Mouse (Mus musculus) limb, embryonic 14.5 days (tissue): ENCODE measurements around the gene Robo1. TPM values are rescaled to one million over a fixed set of nuclear protein-coding genes. Genes with fewer than 3 reads are reported as not detected.

ENCODE experiments used
- ATAC-seq: fragments of 200-750 bp; cut with Nextera tagmentation; 2 replicates; pipeline ENCODE4 v1.8.0; 2017; ENCODE audit warnings: low read depth, moderate number of reproducible peaks, moderate TSS enrichment; ENCODE audit not compliant: low FRiP score
- DNase-seq: peaks from one replicate; pipeline ENCODE4 v3.0.0-alpha.2; 2015; ENCODE audit warnings: low spot score
- H3K27ac ChIP-seq: fragments of 300-500 bp; sonication (generic); replicated peaks from 2 replicates; pipeline ENCODE4 v1.5.1; 2014; ENCODE audit warnings: low read depth, mild to moderate bottlenecking, low read length, moderate library complexity, mixed read lengths
- H3K27me3 ChIP-seq: fragments of 300-500 bp; sonication (generic); 2 replicates; pipeline ENCODE4 v1.6.1; 2014; ENCODE audit warnings: low read length, mixed read lengths; ENCODE audit not compliant: control insufficient read depth, insufficient read depth
- H3K36me3 ChIP-seq: fragments of 300-500 bp; sonication (generic); 2 replicates; pipeline ENCODE4 v1.6.1; 2014; ENCODE audit warnings: mild to moderate bottlenecking, low read length, moderate library complexity, mixed read lengths; ENCODE audit not compliant: control insufficient read depth, insufficient read depth
- H3K4me1 ChIP-seq: fragments of 300-500 bp; sonication (generic); 2 replicates; pipeline ENCODE4 v1.6.1; 2014; ENCODE audit warnings: antibody characterized with exemption, low read length, mixed read lengths; ENCODE audit not compliant: control insufficient read depth, insufficient read depth
- H3K4me2 ChIP-seq: fragments of 300-500 bp; sonication (generic); replicated peaks from 2 replicates; pipeline ENCODE4 v1.6.1; 2014; ENCODE audit warnings: low read depth, mild to moderate bottlenecking, low read length, moderate library complexity; ENCODE audit not compliant: severe bottlenecking
- H3K4me3 ChIP-seq: fragments of 300-500 bp; sonication (generic); replicated peaks from 2 replicates; pipeline ENCODE4 v1.5.1; 2014; ENCODE audit warnings: low read length
- H3K9ac ChIP-seq: fragments of 300-500 bp; sonication (generic); 2 replicates; pipeline ENCODE4 v1.6.1; 2014; ENCODE audit warnings: mild to moderate bottlenecking, low read depth, low read length, moderate library complexity; ENCODE audit not compliant: severe bottlenecking
- H3K9me3 ChIP-seq: fragments of 300-500 bp; sonication (generic); 2 replicates; pipeline ENCODE4 v1.6.1; 2016; ENCODE audit warnings: low read length; ENCODE audit not compliant: control insufficient read depth
- POLR2A ChIP-seq: fragments of 200-500 bp; IDR thresholded peaks from 2 replicates; pipeline ENCODE4 v1.8.0; 2012; ENCODE audit warnings: inconsistent platforms, mild to moderate bottlenecking, moderate library complexity, borderline replicate concordance; ENCODE audit not compliant: insufficient read depth, insufficient read length; ENCODE audit errors: extremely low read depth
- WGBS: fragments of 180-500 bp; shearing (Covaris S2); extraction: QIAGEN DNeasy Blood & Tissue Kit; methylation state at CpG from one replicate; pipeline ENCODE4 v1.1.7; 2014; 5-methylcytosine and 5-hydroxymethylcytosine counted together
- polyA plus RNA-seq, 2 experiments: library from polyadenylated mRNA; depleted of rRNA in 1 of 2; stranded (reverse) in 1 of 2; unstranded in 1 of 2; fragments of >200 nt; fragmentation: Nextera tagmentation in 1 of 2; extraction: Ambion mirVana in 1 of 2; gene quantifications; 2 replicates each; pipeline versions ENCODE4 v1.2.1 to v1.2.3; 2012 to 2014

Gene Robo1
- polyA plus RNA-seq, 2 experiments: 41.2 to 44.9 TPM

DNA sequence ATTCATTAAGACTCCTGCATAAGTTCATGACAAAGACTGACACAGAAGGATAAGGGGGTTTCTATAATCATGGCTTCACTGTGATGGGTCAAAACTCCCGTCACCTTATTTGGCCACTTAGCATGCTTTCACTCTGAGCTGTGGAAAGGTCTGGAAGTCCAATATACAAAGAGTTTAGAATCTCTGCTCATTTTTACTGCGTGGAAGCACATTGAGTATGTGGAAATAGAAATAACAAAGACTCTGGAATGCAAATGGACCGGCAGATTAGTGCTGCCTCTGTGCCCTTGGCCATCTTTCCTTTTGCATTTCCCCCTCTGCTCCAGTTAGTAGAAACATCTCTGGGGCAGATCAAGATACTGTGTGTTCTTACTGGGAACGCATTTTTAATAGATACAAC lies 697.7 kb downstream of the Robo1 start:
- peaks cover 28% of the 10 kb centered on the region for H3K36me3 ChIP-seq
- no peak for ATAC-seq
- no peaks in the 10 kb centered on the region for H3K27me3 ChIP-seq

DNA sequence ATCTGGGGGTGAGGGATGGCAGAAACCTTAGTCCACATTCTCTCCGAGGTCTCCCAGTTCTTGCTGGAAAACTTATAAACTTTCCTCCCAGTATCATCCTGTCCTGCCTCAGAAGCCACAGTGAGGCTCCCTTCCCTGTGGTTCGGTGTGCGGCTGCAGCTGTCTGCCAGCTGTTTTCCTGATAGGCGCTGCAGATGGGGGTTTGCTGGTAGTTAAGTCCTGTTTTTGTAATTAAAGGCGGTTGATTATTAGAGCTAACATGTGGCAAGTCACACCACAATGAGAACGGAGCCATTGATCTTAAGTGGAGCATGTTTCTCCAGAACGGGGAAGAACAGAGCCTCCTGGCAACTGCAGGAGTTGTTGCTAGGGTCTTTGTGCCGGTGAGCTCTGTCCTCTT lies 699.3 kb downstream of the Robo1 start:
- H3K4me3 ChIP-seq: no peak overlapping the region
- no peak overlapping the region for H3K9ac ChIP-seq
- H3K36me3 ChIP-seq: peaks cover 29% of the 10 kb centered on the region
- no peaks in the 10 kb centered on the region for H3K9me3 ChIP-seq
- H3K4me2 ChIP-seq: no peak overlapping the region; the same call in 1 of the 2 replicates
- TF ChIP-seq POLR2A: no peak
- 0 out of 2 replicates have a peak overlapping the region, but pooled peaks have one; percentile 26 for H3K27ac ChIP-seq
- ATAC-seq (peak; percentile 73), DNase-seq (peak; percentile 40)
- WGBS: 13% methylated on average over 8 of the region's 8 CpGs
- H3K4me1 ChIP-seq: peaks cover 5% of the 10 kb centered on the region; the same call in 1 of the 2 replicates
- no peaks in the 10 kb centered on the region for H3K27me3 ChIP-seq

More for the DNA sequence above, 697.7 kb downstream of the Robo1 start:
- WGBS: 78% methylated on average over 4 of the region's 4 CpGs
- H3K9ac ChIP-seq: no peak overlapping the region
- no peak for TF ChIP-seq POLR2A
- DNase-seq: no peak
- no peak overlapping the region for H3K4me2 ChIP-seq
- H3K9me3 ChIP-seq: no peaks in the 10 kb centered on the region
- peaks cover 5% of the 10 kb centered on the region; the same call in 1 of the 2 replicates for H3K4me1 ChIP-seq
- no peak overlapping the region for H3K27ac ChIP-seq
- no peak overlapping the region for H3K4me3 ChIP-seq

- Histone ChIP-seq H3K36me3 (peaks cover 29% of the 10 kb centered on the region), H3K9ac (no peak overlapping the region), H3K27ac (no peak overlapping the region), H3K4me3 (no peak overlapping the region), H3K9me3 (no peaks in the 10 kb centered on the region), H3K4me2 (no peak overlapping the region), H3K4me1 (peaks cover 9% of the 10 kb centered on the region), H3K27me3 (no peaks in the 10 kb centered on the region)
- ATAC-seq: no peak
- TF ChIP-seq POLR2A: no peak
- 24% methylated on average over 7 of the region's 7 CpGs for WGBS
- no peak for DNase-seq
Measured at GRCm38 (mm10) chr16:73011313-73011712, 703.2 kb downstream of the Robo1 start.

GRCm38 (mm10) chr16:73012926-73013325 lies 704.8 kb downstream of the Robo1 start:
- peaks cover 35% of the 10 kb centered on the region for H3K36me3 ChIP-seq
- H3K27ac ChIP-seq: no peak overlapping the region
- no peak overlapping the region for H3K4me2 ChIP-seq
- no peak overlapping the region for H3K9ac ChIP-seq
- no peaks in the 10 kb centered on the region for H3K27me3 ChIP-seq
- H3K4me3 ChIP-seq: no peak overlapping the region
- TF ChIP-seq POLR2A: no peak
- WGBS: 90% methylated on average over 11 of the region's 11 CpGs
- ATAC-seq: no peak
- H3K4me1 ChIP-seq: peaks cover 4% of the 10 kb centered on the region; the same call in 1 of the 2 replicates
- no peaks in the 10 kb centered on the region for H3K9me3 ChIP-seq
- no peak for DNase-seq

DNA sequence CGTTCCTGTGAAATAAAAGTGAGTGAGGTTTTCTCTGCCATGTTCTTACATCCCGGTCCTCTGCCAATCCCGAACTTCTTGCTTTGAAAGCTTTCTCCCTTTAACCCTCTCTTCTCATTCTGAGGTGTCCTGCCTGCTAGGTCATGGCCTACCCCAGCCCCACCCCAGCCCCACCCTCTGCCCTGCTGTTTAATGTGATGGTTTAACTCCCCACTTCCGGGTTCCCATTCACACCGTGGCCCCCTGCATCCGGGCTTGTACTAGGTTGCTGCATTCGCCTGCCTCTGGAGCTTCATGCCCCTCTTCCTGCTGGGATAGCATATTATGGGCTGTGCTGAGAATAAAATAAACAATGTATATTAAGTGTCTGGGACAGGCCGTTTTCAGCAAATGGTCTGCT lies 706.4 kb downstream of the Robo1 start:
- Histone ChIP-seq H3K36me3 (peaks cover 27% of the 10 kb centered on the region), H3K27ac (no peak overlapping the region), H3K4me1 (peaks cover 4% of the 10 kb centered on the region; the same call in 1 of the 2 replicates), H3K9me3 (no peaks in the 10 kb centered on the region), H3K4me2 (no peak overlapping the region), H3K4me3 (no peak overlapping the region), H3K27me3 (no peaks in the 10 kb centered on the region), H3K9ac (no peak overlapping the region)
- ATAC-seq (no peak), DNase-seq (no peak)
- TF ChIP-seq POLR2A: no peak
- 42% methylated on average over 8 of the region's 8 CpGs for WGBS
